Mouse (Mus musculus): ENCODE data around the gene Nefh.
A peak's percentile ranks its signal among the peaks of the same experiment; 100 is the strongest.

DNA sequence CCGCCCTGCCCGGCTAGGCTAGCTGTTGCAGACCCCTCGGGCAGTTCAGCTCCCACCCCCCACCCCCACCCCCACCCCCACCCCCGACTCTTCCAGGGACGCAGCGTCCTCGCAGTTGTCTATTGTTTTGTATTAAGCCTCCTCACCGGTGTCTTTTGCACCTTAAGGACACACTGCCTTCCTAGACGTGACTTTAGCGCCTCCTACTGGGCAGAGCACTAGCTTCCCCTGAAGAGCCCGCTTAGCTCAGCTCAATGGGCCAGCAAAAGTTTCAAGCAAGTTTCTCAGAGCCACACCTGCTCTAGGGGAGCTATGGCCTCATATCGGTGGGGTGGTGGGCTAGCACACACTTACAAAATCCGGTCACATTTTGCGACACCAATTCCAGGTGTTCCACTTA lies 27.8 kb upstream of the Nefh start:
- TF ChIP-seq CTCF (IDR thresholded peaks at IDR 0.05; ENCODE audit: low read depth) (peak; percentile 91), EP300 (IDR thresholded peaks at IDR 0.05; ENCODE audit: low read depth) (no peak)
